Mouse (Mus musculus): Measurements from ENCODE around the gene Nfatc2.

Nfatc2 gene

DNA sequence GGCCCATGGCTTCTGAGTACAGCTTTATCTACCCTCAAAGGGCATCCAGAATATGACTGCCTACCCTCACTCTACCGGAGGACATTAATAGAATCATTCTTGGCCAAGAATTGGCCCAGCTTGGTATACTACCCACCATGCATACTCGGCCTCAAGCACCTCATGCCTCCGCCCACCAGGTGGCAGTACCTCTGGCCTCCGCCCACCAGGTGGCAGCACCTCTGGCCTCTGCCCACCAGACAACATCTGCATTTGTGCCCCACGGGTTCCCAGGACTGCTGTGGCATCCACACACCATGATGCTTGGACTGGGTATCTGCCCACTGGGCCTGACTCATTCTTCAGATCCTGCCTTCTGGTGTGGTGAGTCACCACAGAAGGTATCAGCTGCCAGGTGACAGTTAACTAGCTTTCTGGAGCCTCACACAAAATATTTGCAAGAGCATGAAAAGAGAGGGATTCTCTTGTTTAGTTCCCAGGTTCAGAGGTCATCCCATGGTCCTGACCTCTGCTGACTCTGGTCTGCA is 173.0 kb downstream of the Nfatc2 start:
- no peak for DNase-seq

All from thymus, adult 18-20 months (tissue).